Mouse (Mus musculus) bone marrow, adult 2 months (tissue): ENCODE measurements around the gene Ppdpf.

Source experiments
- CTCF ChIP-seq: fragments of 200-500 bp; IDR thresholded peaks from 2 replicates; pipeline ENCODE4 v1.5.1; 2011; ENCODE audit warnings: low read length, control low read depth; ENCODE audit not compliant: control insufficient read depth, insufficient read depth
- POLR2A ChIP-seq: fragments of 200-500 bp; IDR thresholded peaks from 2 replicates; pipeline ENCODE4 v1.6.1; 2011; ENCODE audit warnings: low read depth, mild to moderate bottlenecking, control low read depth, low read length, borderline replicate concordance; ENCODE audit not compliant: control insufficient read depth

DNA sequence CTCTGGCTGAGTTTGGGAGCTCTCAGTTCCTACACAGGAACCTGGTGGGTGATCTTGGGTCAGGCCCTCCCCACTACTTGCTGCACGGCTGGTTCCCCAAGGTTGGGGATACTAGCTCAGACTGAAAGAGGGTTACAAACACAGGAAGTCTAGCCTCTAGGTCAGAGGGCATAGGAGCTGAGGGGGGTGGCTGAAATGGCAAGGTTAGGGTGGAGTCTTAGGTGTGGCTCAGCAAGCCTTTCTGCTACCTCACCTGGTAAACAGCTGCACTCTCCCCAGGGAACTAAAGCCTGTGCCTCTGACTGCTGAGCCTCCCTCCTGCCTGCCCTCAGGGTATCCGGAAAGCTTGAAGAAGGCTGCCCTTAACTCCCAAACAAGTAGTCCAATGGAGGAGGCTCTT, 1.6 kb downstream of the Ppdpf start:
- TF ChIP-seq POLR2A: no peak
- TF ChIP-seq CTCF: no peak
